Mouse (Mus musculus) embryo, embryonic 11.5 days (tissue): ENCODE measurements around the gene Ifi207.
"Not testable (repeated sequence)": the region's sequence is repeated elsewhere in the genome, so short reads cannot be mapped to it uniquely, and the experiment has no call there.

Experiments
- DNase-seq: peaks from one replicate; pipeline ENCODE4 v3.0.0-alpha.2; 2012; ENCODE audit warnings: low read depth, low spot score

Gene Ifi207

GRCm38 (mm10) chr1:173741656-173742055, at the start of gene Ifi207:
Ifi207 (minus strand) TSS chr1:173741747.
- DNase-seq: no peak

GRCm38 (mm10) chr1:173773457-173773856, 31.9 kb upstream of the Ifi207 start:
- not testable (repeated sequence) for DNase-seq

- not testable (repeated sequence) for DNase-seq
These were observed 25.5 kb upstream of the Ifi207 start, which contains the start of gene Ifi204 for GRCm38 (mm10) chr1:173766848-173767617. Ifi204 (minus strand) TSS chr1:173766943.

- DNase-seq: not testable (repeated sequence)
These were observed 18.5 kb upstream of the Ifi207 start for GRCm38 (mm10) chr1:173760032-173760431.

GRCm38 (mm10) chr1:173742262-173742661, 715 bp upstream of the Ifi207 start:
- DNase-seq: no peak

- DNase-seq: no peak
These were observed 1.0 kb downstream of the Ifi207 start for GRCm38 (mm10) chr1:173740537-173740936.

GRCm38 (mm10) chr1:173736986-173737385, 4.6 kb downstream of the Ifi207 start:
- no peak for DNase-seq

GRCm38 (mm10) chr1:173735015-173735414, 6.5 kb downstream of the Ifi207 start:
- not testable (repeated sequence) for DNase-seq

GRCm38 (mm10) chr1:173733219-173733618, 8.3 kb downstream of the Ifi207 start:
- DNase-seq: no peak

GRCm38 (mm10) chr1:173694270-173694669, 47.3 kb downstream of the Ifi207 start:
- no peak for DNase-seq

GRCm38 (mm10) chr1:173678605-173679004, 62.9 kb downstream of the Ifi207 start:
- not testable (repeated sequence) for DNase-seq

GRCm38 (mm10) chr1:173673458-173674097, 68.0 kb downstream of the Ifi207 start, which contains the start of gene Ifi208:
Ifi208 (plus strand) TSS chr1:173673675.
- DNase-seq: not testable (repeated sequence)
